Mouse (Mus musculus) kidney, embryonic 15.5 days (tissue): Measurements from ENCODE around the gene Pif1. TPM values are rescaled to one million over a fixed set of nuclear protein-coding genes. Genes with fewer than 3 reads are reported as not detected.
A peak's percentile ranks its signal among the peaks of the same experiment; 100 is the strongest.

Experiments used
- ATAC-seq: fragments of 200-750 bp; cut with Nextera tagmentation; replicated peaks from 2 replicates; pipeline ENCODE4 v1.8.0; 2017; ENCODE audit warnings: moderate TSS enrichment; ENCODE audit not compliant: low FRiP score
- H3K27ac ChIP-seq: fragments of 300-500 bp; sonication (generic); 2 replicates; pipeline ENCODE4 v1.5.1; 2015; ENCODE audit warnings: mild to moderate bottlenecking, inconsistent platforms
- H3K27me3 ChIP-seq: fragments of 300-500 bp; sonication (generic); 2 replicates; pipeline ENCODE4 v1.6.1; 2015; ENCODE audit warnings: inconsistent platforms
- H3K36me3 ChIP-seq: fragments of 300-500 bp; sonication (generic); 2 replicates; pipeline ENCODE4 v1.6.1; 2015; ENCODE audit warnings: inconsistent platforms
- H3K4me1 ChIP-seq: fragments of 300-500 bp; sonication (generic); 2 replicates; pipeline ENCODE4 v1.6.1; 2015; ENCODE audit warnings: inconsistent platforms
- H3K4me2 ChIP-seq: fragments of 300-500 bp; sonication (generic); 2 replicates; pipeline ENCODE4 v1.6.1; 2015; ENCODE audit warnings: moderate library complexity, mild to moderate bottlenecking, inconsistent platforms
- H3K4me3 ChIP-seq: fragments of 300-500 bp; sonication (generic); replicated peaks from 2 replicates; pipeline ENCODE4 v1.5.1; 2015; ENCODE audit warnings: mild to moderate bottlenecking, inconsistent platforms
- H3K9ac ChIP-seq: fragments of 300-500 bp; sonication (generic); 2 replicates; pipeline ENCODE4 v1.6.1; 2015; ENCODE audit warnings: mild to moderate bottlenecking, inconsistent platforms
- H3K9me3 ChIP-seq: fragments of 300-500 bp; sonication (generic); replicated peaks from 2 replicates; pipeline ENCODE4 v1.6.1; 2016; ENCODE audit warnings: inconsistent platforms
- WGBS: fragments of 180-500 bp; shearing (Covaris S2); methylation state at CpG from one replicate; pipeline ENCODE4 v1.1.7; 2015; ENCODE audit warnings: mixed read lengths; 5-methylcytosine and 5-hydroxymethylcytosine counted together
- polyA plus RNA-seq: library from polyadenylated mRNA; unstranded; fragments of >200 nt; fragmentation: Nextera tagmentation; extraction: Ambion mirVana; gene quantifications from 2 replicates; pipeline ENCODE4 v1.2.1, GENCODE M21; 2015

Gene Pif1
- polyA plus RNA-seq, 1 experiment from 2014 or later, result 17.5 TPM

DNA sequence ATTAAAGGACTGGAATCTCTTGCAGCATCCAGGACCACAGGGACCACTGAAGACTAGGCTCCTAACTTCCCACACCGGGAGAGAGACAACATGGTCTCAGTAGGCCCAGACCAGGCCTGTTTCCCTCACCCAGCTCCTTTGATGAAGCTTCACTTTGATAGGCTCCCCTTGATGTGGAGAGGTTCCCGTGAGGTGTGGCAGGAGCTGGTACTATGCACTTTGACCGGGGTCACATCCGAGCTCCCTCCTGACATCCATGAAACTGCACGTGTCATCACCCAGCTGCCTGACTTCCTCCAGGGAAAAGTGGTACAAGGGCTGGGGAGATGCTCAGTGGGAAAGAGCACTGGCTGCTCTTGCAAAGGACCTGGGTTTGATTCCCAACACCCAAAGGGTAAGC lies 23.9 kb upstream of the Pif1 start:
- Histone ChIP-seq H3K9me3 (no peaks in the 10 kb centered on the region), H3K36me3 (peaks cover 60% of the 10 kb centered on the region), H3K27me3 (no peaks in the 10 kb centered on the region), H3K4me2 (no peak overlapping the region), H3K27ac (0 out of 2 replicates have a peak overlapping the region, but pooled peaks have one; percentile 67), H3K4me1 (peaks cover 17% of the 10 kb centered on the region), H3K4me3 (no peak overlapping the region), H3K9ac (no peak overlapping the region)
- no peak for ATAC-seq
- WGBS, result 82% methylated on average over 5 of the region's 5 CpGs

- WGBS, result 94% methylated on average over 2 of the region's 2 CpGs
- ATAC-seq, result no peak
- Histone ChIP-seq H3K4me3 (no peak overlapping the region), H3K27ac (no peak overlapping the region), H3K9me3 (no peaks in the 10 kb centered on the region), H3K9ac (no peak overlapping the region), H3K27me3 (no peaks in the 10 kb centered on the region), H3K36me3 (peaks cover 54% of the 10 kb centered on the region), H3K4me2 (no peak overlapping the region), H3K4me1 (peaks cover 22% of the 10 kb centered on the region)
These were observed 22.3 kb upstream of the Pif1 start for GRCm38 (mm10) chr9:65564698-65565097.

GRCm38 (mm10) chr9:65568787-65569186 lies 18.2 kb upstream of the Pif1 start:
- no peaks in the 10 kb centered on the region for H3K9me3 ChIP-seq
- no peak for ATAC-seq
- 0 out of 2 replicates have a peak, but pooled peaks cover 8% of the 10 kb centered on the region for H3K4me1 ChIP-seq
- 82% methylated on average over 6 of the region's 6 CpGs for WGBS
- peaks cover 51% of the 10 kb centered on the region for H3K36me3 ChIP-seq
- H3K4me2 ChIP-seq, result no peak overlapping the region
- no peak overlapping the region for H3K9ac ChIP-seq
- H3K4me3 ChIP-seq, result no peak overlapping the region
- no peaks in the 10 kb centered on the region for H3K27me3 ChIP-seq
- 0 out of 2 replicates have a peak overlapping the region, but pooled peaks have one; percentile 20 for H3K27ac ChIP-seq

DNA sequence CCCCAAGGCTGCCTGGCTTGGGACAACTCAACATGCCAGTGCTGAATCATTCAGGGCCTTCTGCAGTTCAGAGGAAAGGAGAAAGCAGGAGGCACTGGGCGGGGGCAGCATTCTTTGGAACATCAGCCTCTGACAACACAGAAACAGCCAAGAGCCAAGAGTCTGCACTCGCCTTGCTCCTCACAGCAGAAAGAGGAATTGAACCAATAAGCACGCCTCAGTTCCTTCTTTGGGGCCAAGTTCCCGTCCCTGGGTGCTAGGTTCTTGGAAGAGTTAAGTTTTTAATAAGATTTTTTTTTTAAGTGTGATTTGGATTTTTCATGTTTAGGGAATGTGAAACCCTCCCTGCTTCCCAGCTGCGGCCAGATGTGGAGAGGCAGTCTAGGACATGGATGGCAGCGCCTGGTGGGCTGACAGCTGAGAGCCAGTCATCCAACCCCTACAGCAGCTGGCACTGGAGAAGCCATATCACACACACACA lies 17.4 kb upstream of the Pif1 start:
- H3K4me1 ChIP-seq, result peaks cover 10% of the 10 kb centered on the region
- ATAC-seq, result no peak

GRCm38 (mm10) chr9:65572837-65573236 lies 14.1 kb upstream of the Pif1 start:
- peaks cover 40% of the 10 kb centered on the region for H3K4me1 ChIP-seq
- H3K36me3 ChIP-seq, result peaks cover 30% of the 10 kb centered on the region
- no peak overlapping the region for H3K4me2 ChIP-seq
- H3K27me3 ChIP-seq, result no peaks in the 10 kb centered on the region
- H3K9ac ChIP-seq, result no peak overlapping the region
- 87% methylated on average over 6 of the region's 6 CpGs for WGBS
- H3K4me3 ChIP-seq, result no peak overlapping the region
- no peak overlapping the region for H3K27ac ChIP-seq
- no peaks in the 10 kb centered on the region for H3K9me3 ChIP-seq
- ATAC-seq, result no peak

More for the DNA sequence above, 17.4 kb upstream of the Pif1 start:
- H3K4me2 ChIP-seq, result no peak overlapping the region
- H3K9ac ChIP-seq, result no peak overlapping the region
- WGBS, result 79% methylated on average over 6 of the region's 6 CpGs
- H3K27ac ChIP-seq, result peak overlapping the region; percentile 20; the same call in 1 of the 2 replicates
- peaks cover 45% of the 10 kb centered on the region for H3K36me3 ChIP-seq
- no peaks in the 10 kb centered on the region for H3K9me3 ChIP-seq
- no peak overlapping the region for H3K4me3 ChIP-seq
- no peaks in the 10 kb centered on the region for H3K27me3 ChIP-seq

GRCm38 (mm10) chr9:65574513-65575392 lies 12.2 kb upstream of the Pif1 start:
- Histone ChIP-seq H3K36me3 (peaks cover 17% of the 10 kb centered on the region), H3K4me1 (peaks cover 54% of the 10 kb centered on the region), H3K4me2 (no peak overlapping the region), H3K27ac (peak overlapping the region; percentile 35; the same call in 1 of the 2 replicates), H3K9ac (no peak overlapping the region), H3K9me3 (no peaks in the 10 kb centered on the region), H3K4me3 (no peak overlapping the region), H3K27me3 (no peaks in the 10 kb centered on the region)
- ATAC-seq, result peak; percentile 49
- 80% methylated on average over 11 of the region's 11 CpGs for WGBS

DNA sequence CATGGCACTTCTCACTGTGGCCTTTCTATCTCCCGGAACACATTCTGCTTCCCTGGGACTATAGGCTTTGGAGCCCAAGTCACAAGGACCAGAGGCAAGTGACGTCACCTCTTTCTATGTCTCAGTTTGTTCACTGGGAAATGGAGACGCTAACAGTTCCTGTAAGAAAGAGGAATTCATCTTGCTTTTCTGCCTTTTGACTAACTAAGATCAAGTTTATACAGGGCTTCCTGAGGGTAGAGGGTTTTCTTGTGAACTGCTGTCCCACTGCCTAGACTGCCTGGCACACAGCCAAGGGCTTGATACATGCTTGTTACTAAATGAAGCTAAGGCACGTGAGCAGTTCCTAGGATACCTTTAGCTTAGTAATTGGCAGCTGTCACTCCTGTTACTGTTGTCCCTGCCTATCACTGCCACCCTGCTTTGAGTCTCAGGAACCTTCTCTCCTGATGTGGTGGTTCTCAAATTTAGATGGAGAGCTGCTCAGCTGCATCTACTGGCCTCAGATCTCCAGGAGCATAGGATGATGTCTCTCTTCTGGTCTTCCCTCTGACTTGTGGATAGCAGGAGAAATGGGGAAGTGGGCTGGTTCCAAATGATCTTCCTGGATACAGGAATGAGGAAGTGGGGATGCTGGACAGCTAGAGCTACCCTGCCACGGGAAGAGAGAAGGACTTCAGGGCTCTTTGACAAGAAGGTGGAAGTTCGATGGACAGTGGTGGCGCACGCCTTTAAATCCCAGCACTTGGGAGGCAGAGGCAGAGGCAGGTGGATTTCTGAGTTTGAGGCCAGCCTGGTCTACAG lies 11.4 kb upstream of the Pif1 start:
- peaks cover 56% of the 10 kb centered on the region for H3K4me1 ChIP-seq
- peaks cover 17% of the 10 kb centered on the region for H3K36me3 ChIP-seq
- ATAC-seq, result no peak
- WGBS, result 75% methylated on average over 8 of the region's 8 CpGs
- no peak overlapping the region for H3K9ac ChIP-seq
- H3K27ac ChIP-seq, result peak overlapping the region; percentile 35
- no peak overlapping the region for H3K4me2 ChIP-seq
- no peaks in the 10 kb centered on the region for H3K9me3 ChIP-seq
- no peaks in the 10 kb centered on the region for H3K27me3 ChIP-seq
- no peak overlapping the region for H3K4me3 ChIP-seq

DNA sequence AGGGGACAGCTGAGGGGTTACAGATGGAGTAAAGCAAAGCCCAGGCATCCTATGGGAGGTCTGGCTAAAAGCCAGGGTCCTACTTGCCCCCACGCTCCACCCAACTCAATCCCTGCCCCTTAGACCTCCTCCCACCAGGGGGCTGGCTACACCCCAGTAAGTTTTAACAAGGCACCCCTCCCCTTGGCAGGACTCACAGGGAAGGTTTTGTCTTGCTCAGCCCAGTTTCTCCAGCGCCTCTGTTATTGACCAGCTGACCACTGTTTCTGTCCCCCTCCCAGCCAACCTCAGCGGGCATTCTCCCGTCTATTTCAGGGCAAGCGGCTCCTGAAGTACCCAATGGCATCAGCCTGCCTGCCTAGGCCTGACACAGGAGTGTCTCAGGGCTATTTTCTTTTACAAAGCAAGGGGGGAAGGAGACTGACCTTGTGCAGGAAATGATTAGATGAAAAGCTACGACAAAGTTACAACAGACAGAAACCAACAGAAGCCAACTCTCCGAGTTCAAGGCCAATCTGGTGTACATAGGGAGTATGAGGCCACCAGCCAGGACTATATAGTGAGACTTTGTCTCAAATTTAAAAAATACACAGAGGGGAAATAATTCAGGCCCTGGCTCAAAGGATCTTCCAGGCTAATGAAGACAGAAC lies 10.0 kb upstream of the Pif1 start:
- Histone ChIP-seq H3K27ac (peak overlapping the region; percentile 59), H3K4me2 (peak overlapping the region; percentile 18), H3K9me3 (no peaks in the 10 kb centered on the region), H3K9ac (no peak overlapping the region), H3K36me3 (peaks cover 12% of the 10 kb centered on the region), H3K4me1 (peaks cover 62% of the 10 kb centered on the region), H3K4me3 (no peak overlapping the region), H3K27me3 (no peaks in the 10 kb centered on the region)
- 40% methylated on average over 7 of the region's 7 CpGs for WGBS
- ATAC-seq, result no peak

DNA sequence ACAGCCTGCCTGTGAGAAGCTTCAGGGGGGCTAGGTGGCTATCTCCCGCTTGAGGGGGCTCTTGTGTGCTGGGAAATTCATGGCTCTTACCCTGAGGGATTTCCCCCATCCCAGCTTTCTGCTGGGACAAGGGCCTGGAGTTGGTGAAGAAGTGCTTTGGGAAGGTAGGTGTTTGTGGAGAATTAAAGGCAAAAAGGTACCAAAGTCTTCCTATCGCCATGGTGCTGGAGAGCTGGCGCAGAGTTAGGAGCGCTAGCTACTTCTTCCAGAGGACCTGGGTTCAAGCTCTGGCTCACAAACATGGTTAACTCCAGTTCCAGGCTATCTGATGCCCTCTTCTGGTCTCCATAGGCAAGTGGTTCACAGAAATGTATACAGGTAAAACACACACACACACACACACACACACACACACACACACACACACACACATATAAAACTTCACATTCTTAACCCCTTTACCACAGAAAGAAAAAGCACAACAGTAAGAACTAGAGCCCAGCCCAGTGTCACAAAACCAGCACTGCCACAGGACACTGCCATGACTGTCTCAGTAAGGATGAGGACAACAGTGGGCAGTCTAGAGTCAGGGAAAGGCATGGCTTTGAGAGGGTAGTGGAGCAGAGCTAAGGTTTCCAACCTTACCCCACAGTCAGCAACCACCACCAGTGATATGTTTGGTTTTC lies 9.3 kb upstream of the Pif1 start:
- H3K4me3 ChIP-seq, result no peak overlapping the region

DNA sequence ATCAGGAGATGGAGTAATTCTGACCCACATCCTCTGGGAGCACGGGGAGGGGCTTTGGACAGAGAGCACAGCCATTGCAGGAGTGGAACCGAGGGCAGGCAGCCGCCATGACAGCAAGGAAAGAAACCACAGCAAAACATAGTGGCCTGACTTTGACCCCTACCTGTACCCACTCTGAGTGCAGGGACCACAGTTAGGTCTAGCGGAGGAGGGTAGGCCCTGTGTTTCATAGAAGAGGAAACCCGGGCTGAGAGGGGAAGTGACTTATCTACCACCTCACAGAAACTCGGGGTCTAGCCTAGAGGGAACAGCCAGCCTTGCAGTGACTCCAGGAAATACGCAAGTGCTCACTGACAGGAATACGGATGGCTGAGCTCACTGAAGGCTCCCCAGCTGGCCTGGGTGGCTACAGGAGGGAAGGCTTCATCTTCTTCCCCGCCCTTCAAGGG lies 8.1 kb upstream of the Pif1 start:
- Histone ChIP-seq H3K4me2 (peak overlapping the region; percentile 77), H3K27me3 (no peaks in the 10 kb centered on the region), H3K9me3 (no peaks in the 10 kb centered on the region), H3K4me1 (peaks cover 63% of the 10 kb centered on the region), H3K9ac (peak overlapping the region; percentile 68; the same call in 1 of the 2 replicates), H3K27ac (peak overlapping the region; percentile 91), H3K4me3 (peak overlapping the region; percentile 68), H3K36me3 (no peaks in the 10 kb centered on the region)
- no peak for ATAC-seq
- WGBS, result 36% methylated on average over 9 of the region's 9 CpGs

More for the DNA sequence above, 9.3 kb upstream of the Pif1 start:
- H3K9ac ChIP-seq, result no peak overlapping the region
- no peak for ATAC-seq
- no peaks in the 10 kb centered on the region for H3K27me3 ChIP-seq
- peaks cover 62% of the 10 kb centered on the region for H3K4me1 ChIP-seq
- H3K4me2 ChIP-seq, result 0 out of 2 replicates have a peak overlapping the region, but pooled peaks have one; percentile 4
- 86% methylated on average over 4 of the region's 4 CpGs for WGBS
- H3K9me3 ChIP-seq, result no peaks in the 10 kb centered on the region
- H3K36me3 ChIP-seq, result peaks cover 6% of the 10 kb centered on the region
- peak overlapping the region; percentile 59 for H3K27ac ChIP-seq

DNA sequence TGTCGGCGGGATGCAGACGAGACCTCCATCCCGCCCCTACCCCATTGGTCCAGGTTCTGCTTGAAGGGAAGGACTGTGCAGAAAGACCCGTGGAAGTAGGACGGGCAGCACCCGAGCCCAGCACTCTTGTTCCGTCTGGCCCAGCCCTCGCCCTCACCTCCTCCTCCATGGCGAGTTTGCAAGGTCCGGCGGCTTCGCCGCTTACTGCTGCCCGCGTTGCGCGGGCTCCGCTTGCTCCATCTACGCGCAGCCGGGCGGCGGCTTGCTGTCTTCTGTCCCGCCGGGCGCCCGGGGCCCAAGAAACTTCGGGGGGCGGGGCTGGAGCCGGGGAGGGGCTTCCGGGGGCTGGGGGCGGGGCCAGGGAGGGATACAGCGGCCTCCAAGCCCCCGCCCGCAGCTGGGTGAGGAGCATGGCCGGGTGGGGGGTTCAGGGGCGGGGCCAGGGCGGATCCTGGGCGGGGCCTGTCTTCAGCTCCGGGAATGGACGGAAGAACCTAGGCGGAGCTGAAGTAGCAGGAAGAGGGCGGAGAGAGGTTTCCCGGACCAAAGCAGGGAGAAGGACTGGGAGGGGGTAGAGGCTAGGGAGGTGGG lies 7.1 kb upstream of the Pif1 start, which contains the start of gene Plekho2:
Plekho2 (minus strand) TSS at position 260 of the 591 bp plus-strand sequence.
- Histone ChIP-seq H3K27ac (peak within 1 kb of the TSS; percentile 91), H3K9ac (peak within 1 kb of the TSS; percentile 68), H3K36me3 (no peaks in the 10 kb centered on the region), H3K27me3 (no peaks in the 10 kb centered on the region), H3K4me2 (peak within 1 kb of the TSS; percentile 77), H3K4me1 (peaks cover 58% of the 10 kb centered on the region), H3K4me3 (peak within 1 kb of the TSS; percentile 68), H3K9me3 (no peaks in the 10 kb centered on the region)
- peak; percentile 92 for ATAC-seq
- WGBS, result under 1% methylated on average over 44 of the region's 45 CpGs
